Mouse (Mus musculus): Measurements from ENCODE around the gene Slc39a11.

DNA sequence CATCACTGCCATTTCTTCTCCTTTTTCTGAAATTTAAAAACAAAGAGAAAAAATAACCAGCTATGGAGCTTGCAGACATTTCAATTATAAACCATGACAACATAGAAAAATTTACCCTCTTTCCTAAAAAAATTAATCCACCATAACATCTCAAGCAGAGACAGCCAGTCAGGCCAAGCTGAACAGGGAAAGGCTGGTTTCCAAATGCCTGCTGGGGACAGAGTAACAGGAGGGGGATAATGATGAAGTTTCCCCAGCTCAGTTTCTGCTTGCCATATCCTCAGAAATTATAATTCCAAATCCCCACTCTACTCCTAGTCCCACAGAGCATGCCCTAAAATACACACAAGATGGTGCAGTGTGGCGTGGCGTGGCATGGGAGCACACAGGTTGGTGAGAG, 27.5 kb upstream of the Slc39a11 start:
- no peak for TF ChIP-seq POLR2A (IDR thresholded peaks at IDR 0.05; ENCODE audit: borderline replicate concordance, extremely low read depth, low read depth, low read length)
- no peak for TF ChIP-seq CTCF (IDR thresholded peaks at IDR 0.05; ENCODE audit: insufficient read depth, low read length)
